Mouse (Mus musculus) lung, postnatal 0 days (tissue): Measurements from ENCODE around the gene Lrrc25. TPM values are rescaled to one million over a fixed set of nuclear protein-coding genes. Genes with fewer than 3 reads are reported as not detected.

Source experiments
- ATAC-seq: fragments of 200-750 bp; cut with Nextera tagmentation; 2 replicates; pipeline ENCODE4 v1.8.0; 2017; ENCODE audit warnings: moderate library complexity
- DNase-seq: peaks from one replicate; pipeline ENCODE4 v3.0.0-alpha.2; 2016; ENCODE audit warnings: low spot score
- H3K27ac ChIP-seq: fragments of 300-500 bp; sonication (generic); 2 replicates; pipeline ENCODE4 v1.5.1; 2014; ENCODE audit warnings: antibody characterized with exemption, mild to moderate bottlenecking, low read length, mixed read lengths
- H3K27me3 ChIP-seq: fragments of 300-500 bp; sonication (generic); replicated peaks from 2 replicates; pipeline ENCODE4 v1.6.1; 2014; ENCODE audit warnings: low read length, mixed read lengths; ENCODE audit not compliant: insufficient read depth
- H3K36me3 ChIP-seq: fragments of 300-500 bp; sonication (generic); 2 replicates; pipeline ENCODE4 v1.6.1; 2014; ENCODE audit warnings: low read length, mixed read lengths; ENCODE audit not compliant: insufficient read depth
- H3K4me1 ChIP-seq: fragments of 300-500 bp; sonication (generic); 2 replicates; pipeline ENCODE4 v1.6.1; 2014; ENCODE audit warnings: antibody characterized with exemption, low read depth, low read length, mixed read lengths; ENCODE audit not compliant: insufficient read depth
- H3K4me2 ChIP-seq: fragments of 300-500 bp; sonication (generic); replicated peaks from 2 replicates; pipeline ENCODE4 v1.6.1; 2014; ENCODE audit warnings: low read depth, mild to moderate bottlenecking, low read length, moderate library complexity, mixed read lengths
- H3K4me3 ChIP-seq: fragments of 300-500 bp; sonication (generic); 2 replicates; pipeline ENCODE4 v1.5.1; 2014; ENCODE audit warnings: low read depth, low read length
- H3K9ac ChIP-seq: fragments of 300-500 bp; sonication (generic); replicated peaks from 2 replicates; pipeline ENCODE4 v1.6.1; 2014; ENCODE audit warnings: low read depth, mild to moderate bottlenecking
- H3K9me3 ChIP-seq: fragments of 300-500 bp; sonication (generic); 2 replicates; pipeline ENCODE4 v1.6.1; 2016; ENCODE audit warnings: low read length, mixed read lengths
- CTCF ChIP-seq: IDR thresholded peaks from 2 replicates; pipeline ENCODE4 v1.5.1; 2016; ENCODE audit warnings: antibody characterized with exemption, mild to moderate bottlenecking
- EP300 ChIP-seq: IDR thresholded peaks from 2 replicates; pipeline ENCODE4 v1.6.1; 2016; ENCODE audit warnings: antibody characterized with exemption, mild to moderate bottlenecking, control low read depth
- WGBS: fragments of 180-500 bp; shearing (Covaris S2); extraction: QIAGEN DNeasy Blood & Tissue Kit; methylation state at CpG from one replicate; pipeline ENCODE4 v1.1.7; 2014; 5-methylcytosine and 5-hydroxymethylcytosine counted together
- polyA plus RNA-seq: library from polyadenylated mRNA; unstranded; fragments of >200 nt; fragmentation: Nextera tagmentation; extraction: Ambion mirVana; gene quantifications from 2 replicates; pipeline ENCODE4 v1.2.1, GENCODE M21; 2015

Lrrc25 gene
- polyA plus RNA-seq, 1 experiment from 2014 or later, result 4.2 TPM

DNA sequence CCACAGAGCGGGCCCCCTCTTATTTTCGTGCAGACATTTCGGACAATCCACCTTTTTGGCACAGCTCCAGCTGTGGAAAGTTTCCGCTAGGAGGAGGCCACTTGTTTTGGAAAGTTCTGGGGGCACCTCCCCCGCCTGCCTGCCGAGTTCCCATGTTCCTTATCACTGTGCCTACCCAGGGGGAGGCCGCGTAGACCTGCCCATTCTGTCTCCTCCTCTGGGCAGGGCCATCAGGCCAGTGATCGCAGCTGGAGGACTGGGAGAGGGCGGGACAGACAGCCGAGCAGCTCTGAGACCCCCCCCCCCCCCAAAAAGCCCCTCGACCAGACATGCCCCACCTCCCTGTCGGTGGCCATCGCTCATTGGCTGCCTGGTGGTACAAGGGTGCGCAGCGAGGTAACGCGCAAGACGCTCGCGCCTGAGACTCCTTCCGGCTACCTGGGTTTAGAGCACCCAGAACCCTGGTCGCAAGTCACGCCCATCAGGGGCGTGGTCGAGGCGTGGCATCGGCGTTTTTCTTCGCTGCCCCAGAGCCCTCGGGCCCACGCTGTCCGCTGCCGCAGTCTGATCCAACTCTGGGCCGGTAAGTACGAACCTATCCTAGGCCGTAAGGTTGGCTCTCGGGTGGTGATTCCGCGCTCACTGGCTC is 21.9 kb upstream of the Lrrc25 start, which contains the start of gene Isyna1:
Isyna1 (plus strand) TSS at position 413 of the 649 bp plus-strand sequence.
- H3K4me2 ChIP-seq, result peak within 1 kb of the TSS; percentile 98
- peak; percentile 87 for ATAC-seq
- H3K9me3 ChIP-seq, result no peaks in the 10 kb centered on the region
- TF ChIP-seq EP300 (no peak), CTCF (peak; percentile 6; the same call in 1 of the 2 replicates)
- H3K4me3 ChIP-seq, result peak within 1 kb of the TSS; percentile 48
- H3K4me1 ChIP-seq, result peaks cover 17% of the 10 kb centered on the region
- H3K27ac ChIP-seq, result peak within 1 kb of the TSS; percentile 71
- 0 out of 2 replicates have a peak, but pooled peaks cover 2% of the 10 kb centered on the region for H3K36me3 ChIP-seq
- H3K9ac ChIP-seq, result peak within 1 kb of the TSS; percentile 54
- WGBS, result under 1% methylated on average over 31 of the region's 40 CpGs
- peak; percentile 92 for DNase-seq
- H3K27me3 ChIP-seq, result no peaks in the 10 kb centered on the region

DNA sequence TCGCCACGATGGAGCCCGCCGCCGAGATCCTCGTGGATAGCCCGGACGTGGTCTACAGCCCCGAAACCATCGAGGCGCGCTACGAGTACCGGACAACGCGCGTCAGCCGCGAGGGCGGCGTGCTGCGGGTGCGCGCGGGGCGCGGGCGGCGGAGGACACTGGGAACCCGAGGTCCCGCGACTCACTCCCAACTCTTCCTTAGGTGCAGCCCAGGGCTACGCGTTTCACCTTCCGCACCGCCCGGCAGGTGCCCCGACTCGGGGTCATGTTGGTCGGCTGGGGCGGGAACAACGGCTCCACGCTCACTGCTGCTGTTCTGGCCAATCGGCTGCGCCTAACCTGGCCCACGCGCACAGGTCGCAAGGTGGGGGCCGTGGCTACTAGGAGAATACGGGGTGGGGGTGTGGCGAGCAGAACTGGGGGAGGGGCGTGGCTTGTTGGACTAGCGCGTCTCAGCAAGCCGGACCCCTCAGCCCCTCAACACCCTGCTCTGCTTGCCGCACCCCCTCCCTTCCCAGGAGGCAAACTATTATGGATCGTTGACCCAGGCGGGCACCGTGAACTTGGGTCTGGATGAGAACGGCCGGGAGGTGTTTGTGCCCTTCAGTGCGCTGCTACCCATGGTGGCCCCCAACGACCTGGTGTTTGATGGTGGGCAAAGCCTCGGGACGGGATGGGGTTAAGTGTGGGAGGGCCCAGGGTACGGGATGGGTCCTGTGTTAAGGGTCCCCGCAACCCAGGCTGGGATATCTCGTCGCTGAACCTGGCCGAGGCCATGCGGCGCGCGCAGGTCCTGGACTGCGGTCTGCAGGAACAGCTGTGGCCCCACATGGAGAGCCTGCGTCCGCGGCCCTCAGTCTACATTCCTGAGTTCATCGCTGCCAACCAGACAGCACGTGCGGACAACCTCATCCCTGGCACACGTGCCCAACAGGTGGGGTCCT is 21.1 kb upstream of the Lrrc25 start:
- 8% methylated on average over 72 of the region's 82 CpGs for WGBS
- DNase-seq, result peak; percentile 35
- Histone ChIP-seq H3K9me3 (no peaks in the 10 kb centered on the region), H3K4me2 (peak overlapping the region; percentile 98), H3K9ac (peak overlapping the region; percentile 54), H3K27me3 (no peaks in the 10 kb centered on the region), H3K36me3 (0 out of 2 replicates have a peak, but pooled peaks cover 3% of the 10 kb centered on the region), H3K4me3 (peak overlapping the region; percentile 48), H3K4me1 (peaks cover 17% of the 10 kb centered on the region), H3K27ac (peak overlapping the region; percentile 71)
- peak; percentile 13 for ATAC-seq
- TF ChIP-seq EP300 (no peak), CTCF (no peak; the same call in 1 of the 2 replicates)

DNA sequence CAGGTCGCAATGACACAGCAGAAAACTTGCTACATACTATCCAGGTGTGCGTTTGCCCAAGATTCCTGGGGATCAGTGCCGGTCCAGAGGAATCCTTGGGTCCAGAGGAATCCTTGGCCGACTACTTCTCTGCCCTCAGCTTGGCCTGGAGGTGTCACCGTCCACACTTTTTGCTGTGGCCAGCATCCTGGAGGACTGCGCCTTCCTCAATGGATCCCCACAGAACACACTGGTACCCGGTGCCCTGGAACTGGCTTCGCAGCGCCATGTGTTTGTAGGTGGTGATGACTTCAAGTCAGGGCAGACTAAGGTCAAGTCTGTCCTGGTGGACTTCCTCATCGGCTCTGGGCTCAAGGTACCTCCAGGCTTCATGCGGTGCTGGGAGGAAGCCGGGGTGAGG is 20.1 kb upstream of the Lrrc25 start:
- Histone ChIP-seq H3K4me2 (no peak overlapping the region), H3K4me3 (no peak overlapping the region)
- 92% methylated on average over 12 of the region's 12 CpGs for WGBS

DNA sequence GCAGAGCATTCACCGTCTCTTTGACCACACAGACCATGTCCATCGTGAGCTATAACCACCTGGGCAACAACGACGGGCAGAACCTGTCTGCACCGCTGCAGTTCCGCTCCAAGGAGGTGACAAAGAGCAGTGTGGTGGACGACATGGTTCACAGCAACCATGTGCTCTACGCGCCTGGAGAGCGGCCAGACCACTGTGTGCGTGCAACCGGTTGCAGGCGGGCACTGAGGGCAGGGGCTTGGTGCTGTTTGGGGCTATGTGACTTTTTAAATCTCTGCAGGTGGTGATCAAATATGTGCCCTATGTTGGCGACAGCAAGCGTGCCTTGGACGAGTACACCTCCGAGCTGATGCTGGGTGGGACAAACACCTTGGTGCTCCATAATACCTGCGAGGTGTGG is 19.7 kb upstream of the Lrrc25 start:
- no peak overlapping the region for H3K9ac ChIP-seq
- 94% methylated on average over 18 of the region's 18 CpGs for WGBS
- H3K4me1 ChIP-seq, result peaks cover 22% of the 10 kb centered on the region
- H3K4me3 ChIP-seq, result no peak overlapping the region
- H3K36me3 ChIP-seq, result 0 out of 2 replicates have a peak, but pooled peaks cover 3% of the 10 kb centered on the region
- no peak for ATAC-seq
- DNase-seq, result peak; percentile 4
- H3K9me3 ChIP-seq, result no peaks in the 10 kb centered on the region
- no peak for TF ChIP-seq CTCF
- TF ChIP-seq EP300, result no peak
- no peaks in the 10 kb centered on the region for H3K27me3 ChIP-seq
- H3K4me2 ChIP-seq, result no peak overlapping the region
- H3K27ac ChIP-seq, result no peak overlapping the region

More for the DNA sequence above, 20.1 kb upstream of the Lrrc25 start:
- TF ChIP-seq EP300, result no peak
- no peak for TF ChIP-seq CTCF
- no peak for DNase-seq
- Histone ChIP-seq H3K4me1 (peaks cover 18% of the 10 kb centered on the region), H3K9me3 (no peaks in the 10 kb centered on the region), H3K36me3 (0 out of 2 replicates have a peak, but pooled peaks cover 3% of the 10 kb centered on the region), H3K27me3 (no peaks in the 10 kb centered on the region), H3K9ac (no peak overlapping the region), H3K27ac (no peak overlapping the region)
- no peak for ATAC-seq

DNA sequence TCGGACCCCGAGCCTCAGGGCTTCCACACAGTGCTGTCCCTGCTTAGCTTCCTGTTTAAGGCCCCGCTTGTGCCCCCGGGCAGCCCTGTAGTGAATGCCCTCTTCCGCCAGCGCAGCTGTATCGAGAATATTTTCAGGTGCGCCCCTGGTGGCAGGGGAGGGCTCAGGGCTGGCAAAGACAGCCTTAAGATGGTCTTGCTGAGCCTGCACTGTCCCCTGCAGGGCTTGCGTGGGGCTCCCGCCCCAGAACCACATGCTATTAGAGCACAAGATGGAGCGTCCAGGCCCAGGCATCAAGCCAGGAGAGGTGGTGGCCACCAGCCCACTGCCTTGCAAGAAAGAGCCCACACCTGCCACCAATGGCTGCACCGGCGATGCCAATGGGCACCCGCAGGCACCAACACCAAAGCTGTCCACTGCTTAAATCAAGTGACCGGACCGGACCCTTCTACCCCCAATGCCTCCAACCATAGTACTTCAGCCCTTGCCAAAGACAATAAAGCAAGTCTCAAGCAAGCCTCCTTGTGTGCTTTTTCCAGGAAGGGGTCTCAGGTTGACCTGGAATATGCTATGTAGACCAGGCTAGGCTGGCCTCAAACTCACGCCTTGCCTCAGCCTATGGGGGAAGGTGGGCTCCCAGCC is 19.1 kb upstream of the Lrrc25 start:
- DNase-seq, result peak; percentile 5
- 90% methylated on average over 17 of the region's 17 CpGs for WGBS
- no peak overlapping the region for H3K9ac ChIP-seq

More for the DNA sequence above, 19.1 kb upstream of the Lrrc25 start:
- no peaks in the 10 kb centered on the region for H3K27me3 ChIP-seq
- H3K4me3 ChIP-seq, result no peak overlapping the region
- H3K36me3 ChIP-seq, result 0 out of 2 replicates have a peak, but pooled peaks cover 3% of the 10 kb centered on the region
- no peaks in the 10 kb centered on the region for H3K9me3 ChIP-seq
- ATAC-seq, result no peak
- H3K27ac ChIP-seq, result no peak overlapping the region
- H3K4me2 ChIP-seq, result no peak overlapping the region
- peaks cover 24% of the 10 kb centered on the region for H3K4me1 ChIP-seq
- TF ChIP-seq CTCF, result peak; percentile 34
- TF ChIP-seq EP300, result no peak
